Mouse (Mus musculus) forebrain, embryonic 13.5 days (tissue): ENCODE measurements at regions not wholly inside any gene's neighbourhood (a gene's known extent, or its start where the extent isn't known, plus 50 kb on each side); places are given as distances from the start of the nearest gene placed in this dataset.

Experiments used
- ATAC-seq: fragments of 200-750 bp; cut with Nextera tagmentation; 2 replicates; pipeline ENCODE4 v1.8.0; 2017
- H3K27ac ChIP-seq: fragments of 300-500 bp; sonication (generic); 2 replicates; pipeline ENCODE4 v1.5.1; 2015; ENCODE audit warnings: inconsistent platforms, mild to moderate bottlenecking, moderate library complexity
- H3K27me3 ChIP-seq: fragments of 300-500 bp; sonication (generic); 2 replicates; pipeline ENCODE4 v1.6.1; 2015; ENCODE audit warnings: mild to moderate bottlenecking, inconsistent platforms
- H3K36me3 ChIP-seq: fragments of 300-500 bp; sonication (generic); 2 replicates; pipeline ENCODE4 v1.6.1; 2015; ENCODE audit warnings: mild to moderate bottlenecking, inconsistent platforms; ENCODE audit not compliant: poor library complexity, severe bottlenecking
- H3K4me1 ChIP-seq: fragments of 300-500 bp; sonication (generic); 2 replicates; pipeline ENCODE4 v1.6.1; 2015; ENCODE audit warnings: inconsistent platforms
- H3K4me2 ChIP-seq: fragments of 300-500 bp; sonication (generic); 2 replicates; pipeline ENCODE4 v1.6.1; 2015; ENCODE audit warnings: inconsistent platforms, mild to moderate bottlenecking, moderate library complexity
- H3K4me3 ChIP-seq: fragments of 300-500 bp; sonication (generic); 2 replicates; pipeline ENCODE4 v1.5.1; 2015; ENCODE audit warnings: mild to moderate bottlenecking, inconsistent platforms
- H3K9ac ChIP-seq: fragments of 300-500 bp; sonication (generic); 2 replicates; pipeline ENCODE4 v1.6.1; 2015; ENCODE audit warnings: mild to moderate bottlenecking, inconsistent platforms
- H3K9me3 ChIP-seq: fragments of 300-500 bp; sonication (generic); replicated peaks from 2 replicates; pipeline ENCODE4 v1.6.1; 2016; ENCODE audit warnings: inconsistent platforms
- WGBS: fragments of 180-500 bp; shearing (Covaris S2); methylation state at CpG from one replicate; pipeline ENCODE4 v1.1.7; 2015; 5-methylcytosine and 5-hydroxymethylcytosine counted together

DNA sequence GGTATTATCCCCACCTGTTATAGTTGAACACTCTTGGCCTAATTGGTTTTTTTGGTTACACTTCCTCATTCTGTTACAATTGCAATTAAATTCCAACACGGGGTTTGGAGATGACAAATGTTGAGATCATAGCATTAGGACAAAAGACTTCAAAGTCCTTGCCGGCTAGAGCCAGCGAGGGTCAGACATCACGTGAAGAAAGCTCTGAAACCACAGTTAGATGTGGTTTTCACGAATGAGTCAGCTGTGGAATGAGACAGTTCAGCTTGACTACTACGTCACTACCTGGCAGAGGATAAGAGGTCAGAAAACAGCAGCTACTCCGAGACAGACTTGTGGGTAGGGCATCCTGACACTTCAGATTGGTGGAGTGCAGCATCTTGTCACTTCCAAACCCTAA lies 55.5 kb upstream of the Trio start:
- H3K27me3 ChIP-seq = no peaks in the 10 kb centered on the region
- no peaks in the 10 kb centered on the region for H3K9me3 ChIP-seq
- WGBS = 81% methylated on average over 7 of the region's 7 CpGs
- no peak overlapping the region for H3K4me2 ChIP-seq
- no peak overlapping the region for H3K27ac ChIP-seq
- no peak for ATAC-seq
- no peaks in the 10 kb centered on the region for H3K4me1 ChIP-seq
- H3K36me3 ChIP-seq = no peaks in the 10 kb centered on the region
- no peak overlapping the region for H3K9ac ChIP-seq
- H3K4me3 ChIP-seq = no peak overlapping the region

DNA sequence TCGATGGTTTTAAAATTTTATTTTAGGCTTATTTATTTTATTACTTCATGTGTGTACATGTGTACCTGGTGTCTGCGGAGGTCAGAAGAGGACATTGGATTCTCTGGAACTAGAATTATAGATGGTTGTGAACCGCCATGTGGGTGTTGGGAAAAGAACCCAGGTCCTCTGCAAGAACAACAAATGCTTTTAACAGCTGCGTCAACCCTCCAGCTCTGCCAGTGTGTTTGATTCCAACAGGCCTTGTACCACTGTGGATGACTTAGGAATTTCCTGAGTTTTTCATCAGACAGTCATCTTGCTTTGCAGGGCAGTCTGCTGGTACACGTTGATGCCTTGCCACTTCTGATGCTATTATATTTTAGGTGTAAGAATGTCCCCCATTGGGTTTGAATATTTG lies 56.8 kb upstream of the Trio start:
- no peak overlapping the region for H3K4me2 ChIP-seq
- ATAC-seq = no peak
- H3K9ac ChIP-seq = no peak overlapping the region
- no peaks in the 10 kb centered on the region for H3K36me3 ChIP-seq
- no peaks in the 10 kb centered on the region for H3K9me3 ChIP-seq
- 92% methylated on average over 5 of the region's 5 CpGs for WGBS
- H3K4me1 ChIP-seq = no peaks in the 10 kb centered on the region
- H3K4me3 ChIP-seq = no peak overlapping the region
- no peak overlapping the region for H3K27ac ChIP-seq
- no peaks in the 10 kb centered on the region for H3K27me3 ChIP-seq

DNA sequence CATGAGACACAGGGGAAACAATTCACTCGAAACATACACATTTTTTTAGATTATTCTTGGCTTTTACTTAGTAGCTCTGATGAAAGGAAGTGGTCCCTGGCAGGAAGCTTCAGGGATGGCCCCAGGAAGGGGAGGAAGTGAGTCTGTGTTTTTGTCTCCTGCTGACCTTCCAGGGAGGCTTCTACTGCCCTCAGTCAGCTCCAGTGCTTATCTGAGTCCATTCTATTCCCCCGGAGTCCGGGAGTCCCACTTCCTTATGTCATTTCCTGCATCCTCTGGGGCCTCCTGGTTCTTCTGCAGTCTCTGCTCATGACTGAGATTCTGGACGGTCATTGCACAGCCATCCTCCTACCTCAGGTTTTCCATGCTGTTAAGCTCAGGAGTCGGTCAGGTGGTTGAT lies 80.3 kb upstream of the Trio start:
- 87% methylated on average over 5 of the region's 5 CpGs for WGBS
- Histone ChIP-seq H3K4me1 (peaks cover 12% of the 10 kb centered on the region; the same call in 1 of the 2 replicates), H3K9ac (no peak overlapping the region), H3K4me3 (no peak overlapping the region), H3K27ac (no peak overlapping the region), H3K4me2 (no peak overlapping the region), H3K27me3 (peaks cover 8% of the 10 kb centered on the region; the same call in 1 of the 2 replicates), H3K36me3 (no peaks in the 10 kb centered on the region), H3K9me3 (no peaks in the 10 kb centered on the region)
- ATAC-seq = no peak

DNA sequence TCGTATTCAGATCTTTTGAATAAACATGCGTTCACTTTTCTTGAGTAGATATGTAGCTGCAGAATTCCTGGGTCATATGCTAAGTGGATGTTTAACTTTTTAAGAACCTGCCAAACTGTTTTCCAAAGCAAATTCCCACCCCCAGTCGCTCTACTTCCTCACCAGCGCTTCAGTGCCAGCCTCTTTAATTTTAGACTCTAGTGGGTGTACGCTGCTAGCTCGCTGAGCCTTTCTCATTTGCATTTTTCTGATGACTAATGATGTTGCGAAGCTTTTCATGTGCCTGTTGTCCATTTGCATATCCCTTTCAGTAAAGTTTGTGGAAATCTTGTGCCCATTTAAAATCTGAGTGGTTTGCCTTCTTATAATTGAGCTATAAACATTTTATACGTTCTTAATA lies 84.3 kb upstream of the Trio start:
- Histone ChIP-seq H3K27ac (no peak overlapping the region), H3K4me1 (peaks cover 12% of the 10 kb centered on the region; the same call in 1 of the 2 replicates), H3K27me3 (peaks cover 12% of the 10 kb centered on the region; the same call in 1 of the 2 replicates), H3K9ac (no peak overlapping the region), H3K9me3 (no peaks in the 10 kb centered on the region), H3K4me2 (0 out of 2 replicates have a peak overlapping the region, but pooled peaks have one; percentile 5), H3K36me3 (no peaks in the 10 kb centered on the region), H3K4me3 (no peak overlapping the region)
- 18% methylated on average over 8 of the region's 8 CpGs for WGBS
- ATAC-seq = peak; percentile 88

DNA sequence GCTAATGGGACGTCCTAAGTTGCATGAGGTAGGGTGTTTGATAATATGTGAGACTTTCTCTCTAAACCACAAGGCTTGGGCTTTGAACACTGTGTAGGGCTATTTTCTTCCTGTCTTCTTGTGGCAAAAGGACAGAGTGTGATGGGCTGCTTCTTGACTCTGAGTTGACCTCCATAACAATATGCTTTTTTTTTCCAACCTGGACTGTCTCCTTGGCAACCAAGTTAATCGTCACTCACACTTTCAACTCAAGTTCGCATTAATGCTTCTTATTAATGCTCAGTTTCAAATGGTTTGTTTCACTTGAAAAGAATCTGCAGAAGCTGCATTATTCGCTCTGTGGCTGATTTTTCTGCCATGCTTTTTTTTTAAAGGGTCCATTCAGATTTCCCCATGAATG lies 87.8 kb upstream of the Trio start:
- ATAC-seq = no peak
- H3K9ac ChIP-seq = no peak overlapping the region
- no peaks in the 10 kb centered on the region for H3K36me3 ChIP-seq
- peaks cover 4% of the 10 kb centered on the region; the same call in 1 of the 2 replicates for H3K27me3 ChIP-seq
- no peak overlapping the region for H3K27ac ChIP-seq
- no peak overlapping the region for H3K4me3 ChIP-seq
- 42% methylated on average over 4 of the region's 4 CpGs for WGBS
- no peak overlapping the region for H3K4me2 ChIP-seq
- H3K4me1 ChIP-seq = peaks cover 12% of the 10 kb centered on the region; the same call in 1 of the 2 replicates
- no peaks in the 10 kb centered on the region for H3K9me3 ChIP-seq

DNA sequence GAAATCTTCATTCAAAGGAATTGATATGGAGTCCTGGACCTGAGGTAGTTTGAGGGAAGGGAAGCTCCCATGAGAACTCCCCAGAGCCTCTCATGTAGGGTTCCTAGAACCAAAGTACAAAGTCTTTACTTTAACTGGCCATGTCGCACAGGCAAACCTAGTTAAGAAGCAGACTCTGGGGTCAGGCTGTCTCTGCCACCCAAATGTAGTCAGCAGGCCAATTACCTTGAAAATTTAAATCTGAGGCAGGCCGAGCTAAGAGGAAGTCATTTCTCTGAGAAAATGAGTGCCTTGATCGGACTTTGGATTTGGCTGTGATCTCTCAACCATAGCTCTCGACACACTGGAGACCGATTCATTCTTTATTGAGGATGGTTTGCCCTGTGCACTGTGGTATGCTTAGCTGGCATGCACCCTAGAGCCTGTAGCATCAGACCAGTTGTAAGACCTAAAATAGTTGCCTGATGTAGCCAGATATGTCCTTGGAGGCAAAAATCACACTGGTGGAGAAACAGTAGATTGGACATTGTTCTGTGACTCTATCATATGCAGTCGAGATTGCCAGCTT lies 88.6 kb upstream of the Trio start:
- no peak overlapping the region for H3K4me2 ChIP-seq
- WGBS = 89% methylated on average over 6 of the region's 6 CpGs
- H3K4me3 ChIP-seq = no peak overlapping the region
- H3K9me3 ChIP-seq = no peaks in the 10 kb centered on the region
- peaks cover 4% of the 10 kb centered on the region; the same call in 1 of the 2 replicates for H3K27me3 ChIP-seq
- no peak overlapping the region for H3K27ac ChIP-seq
- peaks cover 12% of the 10 kb centered on the region; the same call in 1 of the 2 replicates for H3K4me1 ChIP-seq
- H3K9ac ChIP-seq = no peak overlapping the region
- H3K36me3 ChIP-seq = no peaks in the 10 kb centered on the region
- ATAC-seq = no peak

DNA sequence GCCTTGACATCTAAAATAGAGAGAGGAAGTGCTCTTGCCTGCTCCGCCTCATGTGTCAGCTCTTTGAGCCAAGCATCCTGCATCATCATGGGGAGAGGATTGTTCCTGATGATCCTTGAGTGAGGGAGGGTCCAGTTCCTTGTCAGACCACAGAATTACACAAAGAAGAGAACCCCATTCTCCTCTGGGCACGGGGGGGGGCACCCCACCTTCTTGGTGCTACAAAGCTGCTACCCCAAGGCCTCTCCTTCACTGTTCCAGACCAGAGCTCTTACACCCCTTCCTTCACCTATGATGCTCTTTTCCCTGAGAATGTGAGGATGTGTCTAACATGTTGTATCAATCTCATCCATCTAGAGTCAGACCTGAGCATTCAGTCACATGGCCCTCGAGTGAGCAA lies 76.7 kb upstream of the Dnah5 start:
- 84% methylated on average over 3 of the region's 3 CpGs for WGBS
- ATAC-seq = no peak
- H3K4me1 ChIP-seq = no peaks in the 10 kb centered on the region
- H3K27ac ChIP-seq = no peak overlapping the region
- H3K4me3 ChIP-seq = no peak overlapping the region
- H3K9me3 ChIP-seq = no peaks in the 10 kb centered on the region
- no peak overlapping the region for H3K4me2 ChIP-seq
- no peaks in the 10 kb centered on the region for H3K27me3 ChIP-seq
- H3K36me3 ChIP-seq = no peaks in the 10 kb centered on the region
- H3K9ac ChIP-seq = no peak overlapping the region

DNA sequence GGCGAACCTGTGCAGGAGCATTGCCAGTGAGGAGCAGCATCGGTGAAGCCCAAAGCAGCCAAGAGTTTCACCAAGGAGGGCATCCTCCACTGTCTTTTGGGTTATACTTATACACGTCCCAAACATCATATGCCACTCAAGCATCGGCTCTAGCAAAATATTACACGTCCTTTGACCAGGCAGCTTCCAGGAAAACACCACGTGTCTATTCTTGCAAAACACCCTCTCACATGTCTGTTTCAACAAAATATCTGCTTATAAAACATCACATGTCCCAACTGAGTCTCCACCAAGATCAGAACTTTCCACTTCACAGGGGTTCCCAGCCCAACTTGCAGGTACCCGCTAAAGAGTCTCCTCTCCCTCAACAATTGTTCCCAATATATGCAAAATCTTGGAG lies 74.0 kb upstream of the Dnah5 start:
- no peak overlapping the region for H3K4me2 ChIP-seq
- no peaks in the 10 kb centered on the region for H3K27me3 ChIP-seq
- no peak for ATAC-seq
- no peaks in the 10 kb centered on the region for H3K36me3 ChIP-seq
- H3K4me1 ChIP-seq = 0 out of 2 replicates have a peak, but pooled peaks cover 9% of the 10 kb centered on the region
- 94% methylated on average over 7 of the region's 7 CpGs for WGBS
- no peaks in the 10 kb centered on the region for H3K9me3 ChIP-seq
- H3K9ac ChIP-seq = no peak overlapping the region
- H3K4me3 ChIP-seq = no peak overlapping the region
- H3K27ac ChIP-seq = no peak overlapping the region

DNA sequence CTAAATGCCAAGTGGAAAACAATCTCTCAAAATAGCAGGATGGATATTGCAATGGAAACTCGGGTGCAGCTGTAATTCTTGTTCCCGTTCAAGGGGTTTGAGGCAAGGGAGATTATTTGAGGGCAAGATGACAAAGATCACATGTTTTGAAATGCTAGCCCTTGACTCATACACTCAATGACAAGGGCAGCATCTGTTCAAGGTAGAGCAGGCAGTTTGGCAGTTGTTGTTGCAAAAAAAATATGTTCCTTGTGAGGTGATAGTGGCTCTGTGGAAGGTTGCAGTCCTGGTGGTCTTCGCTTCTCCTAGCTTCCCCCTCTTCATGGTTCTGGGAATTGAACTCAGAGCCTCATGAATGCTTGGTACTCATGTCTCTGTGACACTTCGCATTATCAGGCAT lies 72.0 kb upstream of the Dnah5 start:
- Histone ChIP-seq H3K9me3 (no peaks in the 10 kb centered on the region), H3K36me3 (no peaks in the 10 kb centered on the region), H3K4me3 (no peak overlapping the region), H3K27ac (no peak overlapping the region), H3K4me2 (no peak overlapping the region), H3K9ac (no peak overlapping the region), H3K4me1 (0 out of 2 replicates have a peak, but pooled peaks cover 9% of the 10 kb centered on the region), H3K27me3 (no peaks in the 10 kb centered on the region)
- no peak for ATAC-seq
- 89% methylated on average over 4 of the region's 4 CpGs for WGBS

DNA sequence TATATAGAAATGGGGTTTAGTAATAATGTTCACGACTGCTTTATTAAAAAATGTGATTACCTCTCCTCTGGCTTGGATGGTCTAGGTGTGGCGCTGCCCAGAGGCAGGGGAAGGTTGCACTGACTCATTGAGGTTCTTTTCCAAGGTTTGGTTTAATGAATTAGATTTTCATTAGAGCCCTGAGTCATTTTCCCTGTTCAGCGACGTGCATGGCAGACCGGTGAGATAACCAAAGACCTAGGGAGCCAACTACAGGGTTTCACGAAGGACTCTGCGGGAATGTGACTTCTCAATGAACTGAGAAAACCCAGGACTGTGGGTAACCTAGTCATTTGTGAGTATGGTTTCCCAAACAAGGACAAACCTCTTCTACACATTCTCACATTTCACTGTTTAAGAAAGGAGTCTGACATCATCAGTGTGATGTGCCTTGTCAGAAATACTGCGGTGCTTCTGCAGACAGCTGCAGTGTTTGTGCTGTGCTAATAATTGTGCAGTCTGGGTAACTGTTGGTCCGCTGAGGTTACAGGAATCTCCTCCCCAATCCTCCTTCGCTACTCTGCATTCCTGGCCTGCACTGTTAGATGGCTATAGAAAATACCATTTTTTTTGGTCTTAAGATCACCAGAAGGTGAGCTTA lies 70.3 kb upstream of the Dnah5 start:
- WGBS = 75% methylated on average over 10 of the region's 10 CpGs

DNA sequence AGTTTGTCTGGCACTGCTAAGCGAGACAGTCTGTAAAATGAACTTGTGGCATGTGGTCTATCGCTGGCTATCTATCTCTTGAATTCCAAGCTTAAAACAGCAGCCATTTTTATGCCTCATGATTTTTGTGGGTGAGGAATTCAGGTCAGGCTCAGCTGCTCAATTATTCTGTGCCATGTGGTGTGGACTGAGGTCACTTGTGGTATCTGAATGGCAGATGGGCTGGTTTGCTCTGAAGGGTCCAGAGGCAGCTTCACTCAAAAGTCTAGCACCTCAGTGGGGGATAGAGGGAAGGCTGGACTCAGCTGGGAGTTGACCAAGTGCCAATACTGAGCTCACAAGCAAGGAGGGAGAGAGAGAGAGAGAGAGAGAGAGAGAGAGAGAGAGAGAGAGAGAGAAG lies 69.3 kb upstream of the Dnah5 start:
- Histone ChIP-seq H3K4me2 (no peak overlapping the region), H3K27ac (no peak overlapping the region), H3K27me3 (no peaks in the 10 kb centered on the region), H3K4me1 (0 out of 2 replicates have a peak, but pooled peaks cover 9% of the 10 kb centered on the region), H3K9me3 (no peaks in the 10 kb centered on the region), H3K9ac (no peak overlapping the region), H3K36me3 (no peaks in the 10 kb centered on the region), H3K4me3 (no peak overlapping the region)
- ATAC-seq = peak; percentile 67
- WGBS = 65% methylated on average over 2 of the region's 2 CpGs

More for the DNA sequence above, 70.3 kb upstream of the Dnah5 start:
- H3K36me3 ChIP-seq = no peaks in the 10 kb centered on the region
- no peak for ATAC-seq
- H3K27ac ChIP-seq = no peak overlapping the region
- H3K4me2 ChIP-seq = no peak overlapping the region
- no peaks in the 10 kb centered on the region for H3K9me3 ChIP-seq
- H3K4me1 ChIP-seq = 0 out of 2 replicates have a peak, but pooled peaks cover 9% of the 10 kb centered on the region
- H3K4me3 ChIP-seq = no peak overlapping the region
- no peaks in the 10 kb centered on the region for H3K27me3 ChIP-seq
- H3K9ac ChIP-seq = no peak overlapping the region

DNA sequence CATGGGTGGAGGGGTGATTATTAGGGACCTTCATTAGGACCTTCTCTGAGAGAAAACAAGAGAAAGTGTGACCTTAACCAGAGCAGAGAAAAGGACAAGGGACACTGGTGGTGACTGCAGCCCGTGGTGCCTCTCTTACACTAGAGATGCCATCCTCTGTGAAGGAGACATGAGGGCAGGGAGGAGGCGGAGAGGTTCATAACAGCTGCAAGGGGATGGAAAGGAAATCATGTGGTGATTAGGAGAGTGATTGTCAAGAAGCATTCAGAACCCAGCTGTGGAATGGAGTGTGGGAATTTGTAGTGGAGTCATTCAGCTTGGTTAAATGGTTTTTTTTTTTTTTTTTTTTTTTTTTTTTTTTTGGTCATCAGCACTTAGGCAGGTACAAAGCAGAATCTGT lies 64.7 kb upstream of the Dnah5 start:
- 0 out of 2 replicates have a peak, but pooled peaks cover 4% of the 10 kb centered on the region for H3K4me1 ChIP-seq
- WGBS = 77% methylated on average over 2 of the region's 2 CpGs
- no peak for ATAC-seq

More for the DNA sequence above, 64.7 kb upstream of the Dnah5 start:
- Histone ChIP-seq H3K9me3 (no peaks in the 10 kb centered on the region), H3K27me3 (no peaks in the 10 kb centered on the region), H3K9ac (no peak overlapping the region), H3K4me3 (no peak overlapping the region), H3K27ac (no peak overlapping the region), H3K36me3 (no peaks in the 10 kb centered on the region), H3K4me2 (no peak overlapping the region)
